Mouse (Mus musculus) megakaryocyte, embryonic 14.5 days (primary cell): ENCODE data around the gene Slc25a13.

Experiments
- FLI1 ChIP-seq: IDR thresholded peaks from 2 replicates; pipeline ENCODE4 v1.6.1; 2012; ENCODE audit warnings: low read length, inconsistent platforms, mixed read lengths
- GATA1 ChIP-seq: IDR thresholded peaks from 3 replicates; pipeline ENCODE4 v1.6.1; 2012; ENCODE audit warnings: mixed read lengths, low read length, inconsistent platforms, borderline replicate concordance

- TF ChIP-seq GATA1 (no peak), FLI1 (no peak)
Measured at GRCm38 (mm10) chr6:6207395-6207794, 9.6 kb downstream of the Slc25a13 start.
